Mouse (Mus musculus) cortical plate, adult 2 months (tissue): Measurements from ENCODE around the gene Rps15a.

Source experiments
- CTCF ChIP-seq: fragments of 200-500 bp; IDR thresholded peaks from 2 replicates; pipeline ENCODE4 v1.5.1; 2011; ENCODE audit warnings: mild to moderate bottlenecking, control low read depth, low read length; ENCODE audit not compliant: insufficient read depth; ENCODE audit errors: extremely low read depth
- POLR2A ChIP-seq: fragments of 200-500 bp; IDR thresholded peaks from 2 replicates; pipeline ENCODE4 v1.6.1; 2011; ENCODE audit warnings: mild to moderate bottlenecking, low read length, control low read depth; ENCODE audit not compliant: insufficient read depth; ENCODE audit errors: extremely low read depth

DNA sequence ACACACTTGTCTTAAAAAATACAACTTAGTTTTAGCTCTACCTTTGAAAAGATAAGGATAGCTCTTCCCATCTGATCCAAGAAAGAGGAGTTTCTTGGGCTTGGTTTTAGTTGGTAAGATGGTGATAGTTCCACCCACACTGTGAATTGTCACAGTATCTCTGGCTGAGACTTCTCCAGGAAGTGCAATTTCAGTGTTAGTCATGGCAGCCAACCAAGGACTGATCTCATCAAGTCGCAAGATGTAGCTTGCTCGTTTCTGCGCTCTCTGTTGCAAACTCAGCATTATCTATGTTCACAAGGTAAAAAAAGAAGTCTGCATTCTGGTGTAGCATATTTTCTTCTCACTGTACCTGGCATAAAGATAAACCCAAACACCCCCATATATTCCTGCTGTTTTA is 44.1 kb upstream of the Rps15a start:
- TF ChIP-seq CTCF (no peak), POLR2A (no peak)
